Mouse (Mus musculus): ENCODE measurements at regions not wholly inside any gene's neighbourhood (a gene's known extent, or its start where the extent isn't known, plus 50 kb on each side); places are given as distances from the start of the nearest gene placed in this dataset.
"Not testable (repeated sequence)": the region's sequence is repeated elsewhere in the genome, so short reads cannot be mapped to it uniquely, and the experiment has no call there.

GRCm38 (mm10) chr8:98955803-98956202 is 460.5 kb downstream of the Cdh8 start:
- DNase-seq (ENCODE audit: low read depth): no peak

- no peak for DNase-seq (ENCODE audit: low read depth)
Measured at GRCm38 (mm10) chr8:98913159-98913777, 503.0 kb downstream of the Cdh8 start.

- DNase-seq (ENCODE audit: low read depth): no peak
Measured at GRCm38 (mm10) chr8:98893331-98893730, 522.9 kb downstream of the Cdh8 start.

- DNase-seq (ENCODE audit: low read depth): no peak
Measured at GRCm38 (mm10) chr8:98861664-98862306, 554.5 kb downstream of the Cdh8 start.

- no peak for DNase-seq (ENCODE audit: low read depth)
Measured at GRCm38 (mm10) chr8:98861175-98861574, 555.1 kb downstream of the Cdh8 start.

- DNase-seq (ENCODE audit: low read depth): no peak
Measured at GRCm38 (mm10) chr8:98860416-98860815, 555.9 kb downstream of the Cdh8 start.

- no peak for DNase-seq (ENCODE audit: low read depth)
Measured at GRCm38 (mm10) chr8:98829515-98829914, 586.8 kb downstream of the Cdh8 start.

- DNase-seq (ENCODE audit: low read depth): no peak
Measured at GRCm38 (mm10) chr8:98829006-98829405, 587.3 kb downstream of the Cdh8 start.

- DNase-seq (ENCODE audit: low read depth): no peak
Measured at GRCm38 (mm10) chr8:98811922-98812321, 604.3 kb downstream of the Cdh8 start.

- DNase-seq (ENCODE audit: low read depth): no peak
Measured at GRCm38 (mm10) chr8:98797445-98797844, 618.8 kb downstream of the Cdh8 start.

- DNase-seq (ENCODE audit: low read depth): no peak
Measured at GRCm38 (mm10) chr8:98767036-98767435, 649.2 kb downstream of the Cdh8 start.

- no peak for DNase-seq (ENCODE audit: low read depth)
Measured at GRCm38 (mm10) chr8:98756596-98756995, 659.7 kb downstream of the Cdh8 start.

- no peak for DNase-seq (ENCODE audit: low read depth)
Measured at GRCm38 (mm10) chr8:98755795-98756194, 660.5 kb downstream of the Cdh8 start.

- no peak for DNase-seq (ENCODE audit: low read depth)
Measured at GRCm38 (mm10) chr8:98752367-98752766, 663.9 kb downstream of the Cdh8 start.

- no peak for DNase-seq (ENCODE audit: low read depth)
Measured at GRCm38 (mm10) chr8:98707753-98708152, 708.5 kb downstream of the Cdh8 start.

- no peak for DNase-seq (ENCODE audit: low read depth)
Measured at GRCm38 (mm10) chr8:98706122-98706521, 710.1 kb downstream of the Cdh8 start.

- DNase-seq (ENCODE audit: low read depth): no peak
Measured at GRCm38 (mm10) chr8:98685195-98685594, 731.1 kb downstream of the Cdh8 start.

- DNase-seq (ENCODE audit: low read depth): no peak
Measured at GRCm38 (mm10) chr8:98684531-98684930, 731.7 kb downstream of the Cdh8 start.

- DNase-seq (ENCODE audit: low read depth): no peak
Measured at GRCm38 (mm10) chr8:98680065-98680464, 736.2 kb downstream of the Cdh8 start.

- DNase-seq (ENCODE audit: low read depth): no peak
Measured at GRCm38 (mm10) chr8:98659287-98659686, 757.0 kb downstream of the Cdh8 start.

GRCm38 (mm10) chr8:98652316-98652715 is 764.0 kb downstream of the Cdh8 start:
- DNase-seq (ENCODE audit: low read depth): not testable (repeated sequence)

- no peak for DNase-seq (ENCODE audit: low read depth)
Measured at GRCm38 (mm10) chr8:98651010-98651409, 765.3 kb downstream of the Cdh8 start.

- DNase-seq (ENCODE audit: low read depth): no peak
Measured at GRCm38 (mm10) chr8:98628151-98628550, 788.1 kb downstream of the Cdh8 start.

- DNase-seq (ENCODE audit: low read depth): no peak
Measured at GRCm38 (mm10) chr8:98613834-98614428, 802.3 kb downstream of the Cdh8 start.
